ENCODE assay signal across 18 mouse cellular contexts in genomic region chr3:95186888-95187287, GRCm38 (mm10). TPM values are rescaled to one million over a fixed set of nuclear protein-coding genes. Genes with fewer than 3 reads are reported as not detected.
"Had no signal": no experiment of that assay in that cellular context is flagged by ENCODE, and none has a peak within 500 bp of the region (broad histone marks: within the 10 kb centered on the region; RNA-seq: fewer than 3 reads in every experiment).

No protein-coding gene starts in this region.

- DNase-seq: retina, postnatal 1 day; right cerebral cortex, adult 18-20 months; right cerebral cortex, postnatal 14 days; right cerebral cortex, postnatal 25 days; right cerebral cortex, postnatal 4 days; spleen, adult 18-20 months; thymus, adult 18-20 months; thymus, adult 2 months; thymus, postnatal 14 days; thymus, postnatal 25 days; thymus, postnatal 36 days; thymus, postnatal 4 days had no signal

- H3K27ac ChIP-seq: neural tube, embryonic 12.5 days; neural tube, embryonic 13.5 days; neural tube, embryonic 15.5 days; stomach, embryonic 15.5 days; stomach, postnatal 0 days had no signal

- H3K27me3 ChIP-seq: neural tube, embryonic 12.5 days; neural tube, embryonic 13.5 days; neural tube, embryonic 15.5 days; stomach, embryonic 15.5 days had no signal

- H3K4me1 ChIP-seq: neural tube, embryonic 12.5 days; neural tube, embryonic 13.5 days; neural tube, embryonic 15.5 days; stomach, embryonic 15.5 days had no signal

- H3K9ac ChIP-seq: neural tube, embryonic 12.5 days; neural tube, embryonic 13.5 days; neural tube, embryonic 15.5 days; stomach, embryonic 15.5 days had no signal

- H3K9me3 ChIP-seq: neural tube, embryonic 12.5 days; neural tube, embryonic 13.5 days; neural tube, embryonic 15.5 days; stomach, embryonic 15.5 days had no signal

- H3K4me3 ChIP-seq: neural tube, embryonic 12.5 days; neural tube, embryonic 13.5 days; neural tube, embryonic 15.5 days; stomach, embryonic 15.5 days had no signal

RNA-seq across cellular contexts. Expression of gene Sema6c, which starts 26.6 kb away (rescaled TPM):
- total RNA-seq: neutrophil, adult 5-6 weeks had no signal
